Mouse (Mus musculus): ENCODE measurements at regions not wholly inside any gene's neighbourhood (a gene's known extent, or its start where the extent isn't known, plus 50 kb on each side); places are given as distances from the start of the nearest gene placed in this dataset.

DNA sequence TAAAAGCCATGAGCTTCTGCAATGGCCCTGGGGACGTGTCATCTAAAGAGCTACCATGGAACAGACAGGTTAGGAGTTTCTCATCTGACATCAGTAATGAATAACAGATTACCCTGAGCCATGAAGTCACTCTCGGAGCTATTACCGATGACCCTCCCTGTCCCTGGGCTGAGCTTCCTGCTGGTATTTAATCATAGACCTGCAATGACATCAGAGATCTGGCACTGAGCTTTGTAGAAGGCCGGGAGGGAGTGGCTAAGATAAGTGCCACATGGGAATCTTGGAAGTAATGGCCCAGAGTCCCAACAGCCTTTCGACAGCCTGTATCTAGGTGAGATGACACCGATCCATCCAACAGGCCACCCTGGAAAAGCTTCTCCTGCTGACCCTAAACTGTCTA, 271.3 kb upstream of the Nfe2l3 start:
- Histone ChIP-seq H3K36me3 (ENCODE audit: control insufficient read depth, insufficient read depth, low read length) (no peaks in the 10 kb centered on the region), H3K4me1 (ENCODE audit: control insufficient read depth, insufficient read depth, insufficient read length, low read length) (peaks cover 2% of the 10 kb centered on the region; the same call in 1 of the 2 replicates), H3K4me3 (ENCODE audit: low read depth, low read length) (no peak overlapping the region), H3K27ac (ENCODE audit: insufficient read depth, low read depth, low read length) (no peak overlapping the region), H3K27me3 (ENCODE audit: control insufficient read depth, insufficient read depth, low read length) (peaks cover 6% of the 10 kb centered on the region)
- 55% methylated on average over 6 of the region's 6 CpGs for WGBS
- TF ChIP-seq CTCF (IDR thresholded peaks at IDR 0.05; ENCODE audit: extremely low read depth, insufficient read length, insufficient replicate concordance, low read depth, low read length), result no peak
- TF ChIP-seq POLR2A (IDR thresholded peaks at IDR 0.05; ENCODE audit: low read depth, low read length), result no peak

DNA sequence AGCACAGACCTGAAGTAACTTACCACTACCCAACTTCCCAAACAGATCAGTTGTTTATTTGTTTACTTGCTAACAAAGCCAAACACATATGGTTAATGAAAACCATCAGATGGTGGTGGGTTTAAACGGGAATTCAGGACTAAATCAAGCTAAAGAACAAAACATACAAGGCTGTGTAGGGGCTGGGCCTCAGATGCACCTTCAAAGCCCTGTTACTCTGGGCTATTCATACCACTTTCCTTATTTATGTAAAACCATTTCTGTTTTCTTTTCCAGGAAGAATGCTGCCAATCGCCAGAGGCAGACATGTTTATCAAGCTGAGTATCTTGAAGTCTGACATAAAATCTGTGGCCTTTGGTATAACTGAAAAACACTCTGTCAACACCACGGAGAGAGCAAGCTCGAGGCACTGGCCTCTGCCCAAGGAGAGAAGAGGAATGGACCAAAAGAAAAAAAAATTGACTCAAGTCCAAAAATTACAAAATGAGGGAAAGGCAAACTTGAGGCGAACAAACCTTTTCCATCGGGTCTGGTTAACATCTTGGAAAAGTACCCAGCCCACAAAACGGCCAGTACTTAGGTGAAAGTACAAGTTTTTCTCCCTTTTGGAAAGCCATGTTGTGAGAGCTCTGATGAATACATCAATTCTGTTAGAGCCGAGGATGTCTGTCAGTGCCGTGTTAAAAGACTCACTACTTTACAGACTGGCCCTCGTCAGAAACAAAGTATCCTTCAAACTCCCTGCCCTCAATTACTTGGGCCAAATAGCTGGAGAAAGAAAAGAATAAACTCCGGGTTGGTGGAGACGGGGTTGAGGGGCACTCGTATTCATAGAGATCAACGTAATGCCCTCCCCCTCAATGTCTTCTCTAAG, 270.0 kb upstream of the Nfe2l3 start:
- H3K27me3 ChIP-seq (ENCODE audit: control insufficient read depth, insufficient read depth, low read length), result peaks cover 11% of the 10 kb centered on the region
- H3K27ac ChIP-seq (ENCODE audit: insufficient read depth, low read depth, low read length), result no peak overlapping the region
- TF ChIP-seq POLR2A (IDR thresholded peaks at IDR 0.05; ENCODE audit: low read depth, low read length) (no peak), CTCF (IDR thresholded peaks at IDR 0.05; ENCODE audit: extremely low read depth, insufficient read length, insufficient replicate concordance, low read depth, low read length) (no peak)
- H3K4me1 ChIP-seq (ENCODE audit: control insufficient read depth, insufficient read depth, insufficient read length, low read length), result peaks cover 2% of the 10 kb centered on the region; the same call in 1 of the 2 replicates
- H3K4me3 ChIP-seq (ENCODE audit: low read depth, low read length), result no peak overlapping the region
- H3K36me3 ChIP-seq (ENCODE audit: control insufficient read depth, insufficient read depth, low read length), result no peaks in the 10 kb centered on the region
- WGBS, result 63% methylated on average over 14 of the region's 14 CpGs

DNA sequence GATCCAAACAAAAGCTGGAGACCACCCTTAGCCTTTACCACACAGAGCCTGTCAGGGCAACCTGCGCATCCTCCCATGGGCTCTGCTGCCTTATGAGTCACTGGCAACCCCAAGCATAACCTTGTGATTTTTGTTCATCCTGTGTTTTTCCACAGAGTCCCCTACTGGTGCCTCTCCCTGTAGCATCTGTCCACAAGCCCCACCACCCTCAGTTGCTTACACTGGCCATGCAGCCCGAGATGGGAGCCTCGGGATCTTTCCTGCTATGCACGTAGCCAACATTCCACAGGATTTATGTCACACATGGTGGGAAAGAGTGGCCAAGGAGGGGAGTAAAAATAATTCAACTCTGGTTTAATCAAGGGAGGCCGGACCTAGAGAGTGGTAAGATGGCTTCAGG, 269.2 kb upstream of the Nfe2l3 start:
- WGBS, result 60% methylated on average over 5 of the region's 5 CpGs
- H3K27ac ChIP-seq (ENCODE audit: insufficient read depth, low read depth, low read length), result 0 out of 2 replicates have a peak overlapping the region, but pooled peaks have one; percentile 35
- TF ChIP-seq POLR2A (IDR thresholded peaks at IDR 0.05; ENCODE audit: low read depth, low read length) (no peak), CTCF (IDR thresholded peaks at IDR 0.05; ENCODE audit: extremely low read depth, insufficient read length, insufficient replicate concordance, low read depth, low read length) (no peak)

DNA sequence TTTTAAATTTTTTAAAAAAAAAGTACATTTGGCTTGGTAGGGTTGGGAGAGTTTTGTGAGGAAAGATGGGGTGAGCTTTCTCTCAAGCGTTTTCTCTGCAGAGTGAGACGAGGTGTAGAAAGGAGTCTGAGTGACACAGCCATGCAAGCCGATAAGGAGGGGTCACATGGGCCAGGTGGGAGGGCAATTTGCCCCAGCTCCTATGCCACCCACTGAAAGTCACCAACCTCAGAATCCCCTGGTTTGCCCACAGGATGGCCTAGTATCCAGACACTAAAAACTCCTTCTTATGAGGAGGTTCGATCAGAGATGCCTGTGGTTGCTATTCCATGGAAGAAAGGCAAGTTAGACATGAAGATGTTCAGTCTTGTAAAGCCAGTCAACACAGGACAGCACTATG, 268.6 kb upstream of the Nfe2l3 start:
- H3K4me3 ChIP-seq (ENCODE audit: low read depth, low read length), result no peak overlapping the region
- no peak for TF ChIP-seq POLR2A (IDR thresholded peaks at IDR 0.05; ENCODE audit: low read depth, low read length)
- no peak for TF ChIP-seq CTCF (IDR thresholded peaks at IDR 0.05; ENCODE audit: extremely low read depth, insufficient read length, insufficient replicate concordance, low read depth, low read length)
- H3K27me3 ChIP-seq (ENCODE audit: control insufficient read depth, insufficient read depth, low read length), result peaks cover 23% of the 10 kb centered on the region
- WGBS, result 67% methylated on average over 4 of the region's 4 CpGs
- H3K27ac ChIP-seq (ENCODE audit: insufficient read depth, low read depth, low read length), result no peak overlapping the region
- peaks cover 7% of the 10 kb centered on the region; the same call in 1 of the 2 replicates for H3K4me1 ChIP-seq (ENCODE audit: control insufficient read depth, insufficient read depth, insufficient read length, low read length)
- H3K36me3 ChIP-seq (ENCODE audit: control insufficient read depth, insufficient read depth, low read length), result no peaks in the 10 kb centered on the region

More for the DNA sequence above, 269.2 kb upstream of the Nfe2l3 start:
- Histone ChIP-seq H3K36me3 (ENCODE audit: control insufficient read depth, insufficient read depth, low read length) (no peaks in the 10 kb centered on the region), H3K4me1 (ENCODE audit: control insufficient read depth, insufficient read depth, insufficient read length, low read length) (peaks cover 2% of the 10 kb centered on the region; the same call in 1 of the 2 replicates), H3K4me3 (ENCODE audit: low read depth, low read length) (no peak overlapping the region), H3K27me3 (ENCODE audit: control insufficient read depth, insufficient read depth, low read length) (peaks cover 17% of the 10 kb centered on the region)

DNA sequence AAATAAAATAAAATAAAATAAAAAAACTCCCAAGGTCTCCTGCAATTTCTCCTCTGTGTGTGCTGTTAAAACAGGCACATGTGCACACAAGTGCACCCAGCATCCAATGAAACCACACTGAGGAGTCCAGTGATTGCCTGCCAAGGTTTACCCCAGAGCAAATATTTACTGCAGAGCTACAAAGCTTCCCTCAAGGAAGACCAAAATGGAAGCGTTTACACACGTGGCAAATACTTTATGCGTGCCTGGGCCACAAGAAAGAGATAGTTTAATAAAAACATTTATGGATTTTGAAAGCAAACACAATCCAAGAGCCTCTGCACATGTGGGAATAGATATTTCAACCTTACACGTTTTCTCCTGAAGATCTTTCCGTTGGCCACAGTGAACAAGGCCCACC, 265.4 kb upstream of the Nfe2l3 start:
- no peaks in the 10 kb centered on the region for H3K36me3 ChIP-seq (ENCODE audit: control insufficient read depth, insufficient read depth, low read length)
- 24% methylated on average over 5 of the region's 5 CpGs for WGBS
- peaks cover 8% of the 10 kb centered on the region; the same call in 1 of the 2 replicates for H3K4me1 ChIP-seq (ENCODE audit: control insufficient read depth, insufficient read depth, insufficient read length, low read length)
- H3K27ac ChIP-seq (ENCODE audit: insufficient read depth, low read depth, low read length), result peak overlapping the region; percentile 33; the same call in 1 of the 2 replicates
- TF ChIP-seq POLR2A (IDR thresholded peaks at IDR 0.05; ENCODE audit: low read depth, low read length) (no peak), CTCF (IDR thresholded peaks at IDR 0.05; ENCODE audit: extremely low read depth, insufficient read length, insufficient replicate concordance, low read depth, low read length) (no peak)
- H3K27me3 ChIP-seq (ENCODE audit: control insufficient read depth, insufficient read depth, low read length), result peaks cover 45% of the 10 kb centered on the region
- no peak overlapping the region for H3K4me3 ChIP-seq (ENCODE audit: low read depth, low read length)

DNA sequence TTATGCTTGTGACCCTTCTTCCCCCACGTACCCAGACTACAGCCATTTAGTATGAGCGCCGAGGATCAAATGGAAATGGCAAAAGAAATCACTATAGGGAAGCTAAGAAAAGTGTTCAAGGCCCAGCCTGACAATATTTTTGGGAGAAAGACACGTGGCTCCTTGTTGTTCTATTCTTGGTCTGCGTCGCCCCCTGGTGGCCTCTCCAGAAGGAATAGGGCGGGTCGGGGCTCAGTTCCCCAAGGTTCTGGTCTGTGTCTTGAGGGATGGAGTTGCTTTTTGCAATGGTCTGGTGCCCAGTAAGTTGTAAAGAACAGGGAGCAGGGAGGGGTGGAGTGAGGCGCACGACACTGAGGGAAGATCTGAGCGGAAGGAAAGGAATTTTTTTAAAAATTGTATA, 264.4 kb upstream of the Nfe2l3 start:
- Histone ChIP-seq H3K36me3 (ENCODE audit: control insufficient read depth, insufficient read depth, low read length) (no peaks in the 10 kb centered on the region), H3K4me1 (ENCODE audit: control insufficient read depth, insufficient read depth, insufficient read length, low read length) (peaks cover 8% of the 10 kb centered on the region; the same call in 1 of the 2 replicates), H3K4me3 (ENCODE audit: low read depth, low read length) (no peak overlapping the region), H3K27ac (ENCODE audit: insufficient read depth, low read depth, low read length) (peak overlapping the region; percentile 65; the same call in 1 of the 2 replicates), H3K27me3 (ENCODE audit: control insufficient read depth, insufficient read depth, low read length) (peaks cover 50% of the 10 kb centered on the region)
- TF ChIP-seq POLR2A (IDR thresholded peaks at IDR 0.05; ENCODE audit: low read depth, low read length) (no peak), CTCF (IDR thresholded peaks at IDR 0.05; ENCODE audit: extremely low read depth, insufficient read length, insufficient replicate concordance, low read depth, low read length) (peak; percentile 81; the same call in 1 of the 2 replicates)
- 8% methylated on average over 11 of the region's 11 CpGs for WGBS

Measured in small intestine, adult 2 months (tissue).